Mouse (Mus musculus) neural tube, embryonic 14.5 days (tissue): ENCODE data around the gene Bglap2. TPM values are rescaled to one million over a fixed set of nuclear protein-coding genes. Genes with fewer than 3 reads are reported as not detected.

Experiments used
- ATAC-seq: fragments of 200-750 bp; cut with Nextera tagmentation; 2 replicates; pipeline ENCODE4 v1.8.0; 2017; ENCODE audit warnings: low read depth, mild to moderate bottlenecking, moderate TSS enrichment, moderate library complexity
- H3K27ac ChIP-seq: fragments of 300-500 bp; sonication (generic); 2 replicates; pipeline ENCODE4 v1.5.1; 2014; ENCODE audit warnings: low read depth, mild to moderate bottlenecking, control low read depth, low read length, moderate library complexity, mixed read lengths
- H3K27me3 ChIP-seq: fragments of 300-500 bp; sonication (generic); 2 replicates; pipeline ENCODE4 v1.6.1; 2014; ENCODE audit warnings: low read length; ENCODE audit not compliant: control insufficient read depth, insufficient read depth
- H3K36me3 ChIP-seq: fragments of 300-500 bp; sonication (generic); 2 replicates; pipeline ENCODE4 v1.6.1; 2014; ENCODE audit warnings: low read length, mixed read lengths; ENCODE audit not compliant: control insufficient read depth, insufficient read depth
- H3K4me1 ChIP-seq: fragments of 300-500 bp; sonication (generic); 2 replicates; pipeline ENCODE4 v1.6.1; 2014; ENCODE audit warnings: low read length; ENCODE audit not compliant: control insufficient read depth, insufficient read depth
- H3K4me2 ChIP-seq: fragments of 300-500 bp; sonication (generic); 2 replicates; pipeline ENCODE4 v1.6.1; 2014; ENCODE audit warnings: mild to moderate bottlenecking, low read depth, low read length, control low read depth
- H3K4me3 ChIP-seq: fragments of 300-500 bp; sonication (generic); 2 replicates; pipeline ENCODE4 v1.5.1; 2014; ENCODE audit warnings: low read depth, low read length, control low read depth, mixed read lengths
- H3K9ac ChIP-seq: fragments of 300-500 bp; sonication (generic); replicated peaks from 2 replicates; pipeline ENCODE4 v1.6.1; 2014; ENCODE audit warnings: low read depth, mild to moderate bottlenecking, control low read depth, low read length, mixed read lengths
- H3K9me3 ChIP-seq: fragments of 300-500 bp; sonication (generic); 2 replicates; pipeline ENCODE4 v1.6.1; 2016; ENCODE audit warnings: low read length; ENCODE audit not compliant: control insufficient read depth
- WGBS: fragments of 180-500 bp; shearing (Covaris S2); extraction: QIAGEN DNeasy Blood & Tissue Kit; methylation state at CpG from one replicate; pipeline ENCODE4 v1.1.7; 2014; 5-methylcytosine and 5-hydroxymethylcytosine counted together
- polyA plus RNA-seq: library from polyadenylated mRNA; unstranded; fragments of >200 nt; fragmentation: Nextera tagmentation; extraction: Ambion mirVana; gene quantifications from 2 replicates; pipeline ENCODE4 v1.2.1, GENCODE M21; 2014

Gene Bglap2
- polyA plus RNA-seq, 1 experiment from 2014 or later: not detected

DNA sequence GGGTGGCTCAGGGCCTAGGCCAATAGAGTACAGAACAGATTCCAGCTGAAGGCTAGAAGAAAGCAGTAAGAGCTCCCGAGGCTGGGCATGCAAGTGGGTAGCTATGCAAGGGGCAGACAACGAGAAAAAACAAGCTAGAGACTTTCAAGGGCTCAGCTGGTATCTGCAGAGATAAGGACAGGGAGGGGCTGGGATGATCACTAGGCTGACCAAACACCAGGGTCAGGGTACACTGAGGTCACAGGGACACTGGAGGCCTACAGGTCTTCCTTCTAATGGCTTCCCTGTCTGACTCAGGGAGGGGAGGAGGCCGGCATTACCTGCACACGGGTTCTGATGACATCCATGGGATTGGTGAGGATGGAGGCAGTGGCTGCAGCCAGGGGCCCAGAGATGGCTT is 37.2 kb upstream of the Bglap2 start:
- Histone ChIP-seq H3K4me2 (no peak overlapping the region), H3K4me3 (no peak overlapping the region), H3K4me1 (no peaks in the 10 kb centered on the region), H3K27me3 (no peaks in the 10 kb centered on the region), H3K27ac (no peak overlapping the region), H3K9me3 (no peaks in the 10 kb centered on the region), H3K36me3 (peaks cover 54% of the 10 kb centered on the region), H3K9ac (no peak overlapping the region)
- 92% methylated on average over 4 of the region's 4 CpGs for WGBS
- no peak for ATAC-seq

DNA sequence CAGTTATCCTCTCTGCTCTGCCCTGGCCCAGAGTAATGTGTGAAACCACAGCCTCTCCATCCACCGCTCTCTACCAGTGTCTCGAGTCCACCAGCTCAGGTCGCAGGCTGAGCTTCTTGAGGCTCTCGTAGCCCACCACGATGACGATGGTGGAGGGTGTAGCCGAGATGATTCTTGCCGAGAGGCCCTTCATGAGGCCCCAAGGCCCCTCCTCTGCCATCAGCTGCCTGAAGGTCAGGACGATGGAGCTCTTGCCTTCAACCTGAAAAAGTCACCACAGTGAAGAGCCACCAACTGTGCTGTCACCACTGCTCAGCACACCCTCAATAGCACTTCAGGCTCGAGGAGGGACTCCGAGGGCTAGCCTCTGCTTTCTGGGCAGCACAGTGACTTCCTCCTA is 34.1 kb upstream of the Bglap2 start:
- H3K27ac ChIP-seq: no peak overlapping the region
- H3K4me3 ChIP-seq: no peak overlapping the region
- no peak for ATAC-seq
- no peaks in the 10 kb centered on the region for H3K9me3 ChIP-seq
- no peak overlapping the region for H3K9ac ChIP-seq
- 89% methylated on average over 11 of the region's 11 CpGs for WGBS
- 0 out of 2 replicates have a peak, but pooled peaks cover 2% of the 10 kb centered on the region for H3K4me1 ChIP-seq
- peaks cover 32% of the 10 kb centered on the region for H3K36me3 ChIP-seq
- no peaks in the 10 kb centered on the region for H3K27me3 ChIP-seq
- no peak overlapping the region for H3K4me2 ChIP-seq

DNA sequence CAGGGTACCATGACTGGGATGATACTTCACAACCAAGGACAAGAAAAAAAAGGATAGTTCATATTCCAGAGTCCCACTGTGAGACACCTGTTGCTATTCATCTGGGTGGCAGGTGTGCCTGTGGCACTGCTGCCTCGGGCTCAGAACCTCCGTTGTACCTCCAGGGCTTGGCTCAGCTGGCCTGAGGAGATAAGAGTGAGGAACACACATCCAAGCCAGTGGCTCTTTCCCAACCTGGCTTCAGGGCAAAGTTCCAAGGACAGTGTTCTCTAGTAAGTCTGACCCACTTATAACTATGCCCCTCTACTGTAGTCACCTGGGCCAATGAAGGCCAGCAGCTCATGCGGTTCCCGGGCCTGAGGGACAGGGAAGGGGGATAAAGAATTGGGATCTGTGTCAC is 33.2 kb upstream of the Bglap2 start:
- peaks cover 24% of the 10 kb centered on the region for H3K36me3 ChIP-seq
- no peaks in the 10 kb centered on the region for H3K9me3 ChIP-seq
- no peak overlapping the region for H3K4me3 ChIP-seq
- WGBS: 82% methylated on average over 4 of the region's 4 CpGs
- H3K4me1 ChIP-seq: 0 out of 2 replicates have a peak, but pooled peaks cover 2% of the 10 kb centered on the region
- H3K27ac ChIP-seq: no peak overlapping the region
- no peak overlapping the region for H3K4me2 ChIP-seq
- H3K27me3 ChIP-seq: no peaks in the 10 kb centered on the region
- no peak for ATAC-seq
- no peak overlapping the region for H3K9ac ChIP-seq

DNA sequence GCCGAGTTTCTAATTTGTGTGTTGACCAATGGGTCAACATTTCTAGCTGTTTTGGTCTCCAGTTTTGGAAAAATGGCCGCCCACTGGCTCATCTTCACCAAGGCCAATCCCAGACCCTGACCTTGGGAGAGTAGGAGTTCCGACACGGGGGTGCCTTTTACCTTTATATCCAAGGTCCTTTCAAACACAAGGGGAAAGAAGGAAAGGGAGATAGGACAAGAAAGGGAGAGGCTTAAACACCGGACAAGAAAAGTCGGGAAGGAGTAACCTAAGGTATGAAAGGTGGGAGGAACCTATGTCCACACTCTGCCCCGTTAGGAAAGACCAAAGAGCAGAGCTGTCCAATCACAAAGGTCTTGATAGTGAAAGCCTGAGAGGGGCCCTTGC is 32.1 kb upstream of the Bglap2 start:
- Histone ChIP-seq H3K4me3 (peak overlapping the region; percentile 56), H3K27ac (peak overlapping the region; percentile 84; the same call in 1 of the 2 replicates), H3K9me3 (no peaks in the 10 kb centered on the region), H3K4me1 (0 out of 2 replicates have a peak, but pooled peaks cover 2% of the 10 kb centered on the region), H3K4me2 (peak overlapping the region; percentile 70), H3K9ac (peak overlapping the region; percentile 73; the same call in 1 of the 2 replicates), H3K27me3 (no peaks in the 10 kb centered on the region), H3K36me3 (peaks cover 21% of the 10 kb centered on the region)
- ATAC-seq: no peak; the same call in 1 of the 2 replicates
- WGBS: 27% methylated on average over 7 of the region's 7 CpGs

DNA sequence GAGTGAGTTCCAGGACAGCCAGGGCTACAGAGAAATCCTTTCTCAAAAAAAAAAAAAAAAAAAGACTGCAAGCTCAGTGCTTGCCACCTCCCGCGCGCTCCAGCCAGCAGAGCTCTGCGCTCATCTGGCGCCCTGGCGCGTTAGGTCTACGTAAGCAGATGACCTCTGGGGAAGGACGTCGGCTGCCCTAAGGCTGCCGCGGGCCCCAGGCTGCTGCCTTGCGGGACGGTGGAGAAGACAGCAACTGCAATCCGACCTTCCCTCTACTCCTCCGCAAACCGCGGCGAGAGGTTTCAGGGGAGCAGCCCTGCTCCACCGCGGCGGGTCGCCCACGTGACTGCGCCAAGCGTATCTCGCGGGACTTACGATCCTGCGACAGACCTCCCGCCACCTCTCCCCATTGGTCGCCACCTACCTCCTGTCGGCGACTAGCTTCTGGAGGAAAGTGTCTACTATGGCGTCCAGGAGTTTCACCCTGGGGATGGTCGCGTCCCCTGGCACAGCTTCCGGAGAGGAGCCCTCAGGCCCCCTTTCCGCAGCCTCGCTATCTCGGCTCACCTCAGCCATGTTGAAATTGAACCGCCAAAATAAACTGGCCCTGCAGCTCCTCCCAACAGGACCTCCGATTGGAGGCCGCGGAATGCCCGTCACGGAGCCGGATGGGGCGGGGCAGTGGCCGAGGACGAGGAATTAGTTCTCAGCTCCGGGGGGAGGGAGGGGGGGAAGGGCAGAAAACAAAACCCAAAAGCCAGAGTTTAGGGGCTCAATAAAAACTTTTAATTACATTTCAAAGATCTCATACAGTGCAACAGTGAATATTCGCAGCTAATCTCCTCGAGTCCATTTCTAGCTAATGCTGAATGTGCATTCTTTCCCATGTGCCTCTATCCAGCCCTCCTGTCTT is 31.5 kb upstream of the Bglap2 start, which contains the start of gene Pmf1:
Gene Pmf1 (minus strand): TSS at position 591 of the 904 bp plus-strand sequence.
- under 1% methylated on average over 54 of the region's 54 CpGs for WGBS
- Histone ChIP-seq H3K4me2 (peak within 1 kb of the TSS; percentile 70), H3K27ac (peak within 1 kb of the TSS; percentile 84), H3K4me1 (0 out of 2 replicates have a peak, but pooled peaks cover 2% of the 10 kb centered on the region), H3K9ac (peak within 1 kb of the TSS; percentile 73), H3K27me3 (no peaks in the 10 kb centered on the region), H3K9me3 (no peaks in the 10 kb centered on the region), H3K36me3 (peaks cover 21% of the 10 kb centered on the region), H3K4me3 (peak within 1 kb of the TSS; percentile 56)
- ATAC-seq: peak; percentile 91

DNA sequence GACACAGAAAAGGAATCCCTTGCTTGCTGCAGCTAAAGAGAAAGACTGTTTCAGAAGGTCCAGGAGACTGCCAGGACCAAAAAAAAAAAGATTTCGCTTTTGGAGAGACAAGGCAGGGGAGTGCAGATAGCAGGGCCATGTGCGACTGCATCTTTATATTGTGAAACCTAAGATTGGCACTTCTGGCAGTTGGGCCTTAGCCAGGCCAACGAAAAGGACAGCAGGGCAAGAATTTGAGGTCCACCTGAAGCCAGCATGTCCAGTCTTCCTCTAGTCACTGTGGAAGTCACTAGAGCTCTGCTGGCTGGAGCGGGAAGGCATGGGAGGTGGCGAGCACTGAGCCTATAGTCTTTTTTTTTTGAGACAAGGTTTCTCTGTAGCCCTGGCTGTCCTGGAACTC is 30.5 kb upstream of the Bglap2 start:
- H3K4me1 ChIP-seq: 0 out of 2 replicates have a peak, but pooled peaks cover 2% of the 10 kb centered on the region
- peaks cover 15% of the 10 kb centered on the region for H3K36me3 ChIP-seq
- peak overlapping the region; percentile 70; the same call in 1 of the 2 replicates for H3K4me2 ChIP-seq
- H3K9me3 ChIP-seq: no peaks in the 10 kb centered on the region
- H3K27ac ChIP-seq: no peak overlapping the region
- ATAC-seq: no peak
- H3K27me3 ChIP-seq: no peaks in the 10 kb centered on the region
- H3K4me3 ChIP-seq: no peak overlapping the region
- no peak overlapping the region for H3K9ac ChIP-seq
- WGBS: 78% methylated on average over 5 of the region's 5 CpGs

DNA sequence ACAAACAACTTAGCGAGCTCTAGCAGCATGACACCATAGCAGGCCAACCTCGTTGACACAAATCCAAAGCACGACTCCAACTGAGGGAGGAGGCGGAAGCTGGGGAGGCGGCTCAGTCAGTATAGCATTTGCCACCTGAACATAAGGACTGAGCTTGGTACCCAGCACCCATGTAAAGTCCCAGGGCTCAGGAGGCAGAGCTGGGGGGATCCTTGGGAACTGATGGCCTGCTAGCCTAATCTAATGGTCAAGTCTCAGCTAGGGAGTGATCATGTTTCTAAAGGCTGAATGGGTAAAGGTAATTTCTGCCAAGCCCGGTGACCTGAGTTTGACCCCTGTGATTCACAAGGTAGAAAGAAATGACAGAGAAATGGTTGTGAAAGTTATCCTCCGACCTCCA is 29.0 kb upstream of the Bglap2 start:
- no peaks in the 10 kb centered on the region for H3K9me3 ChIP-seq

DNA sequence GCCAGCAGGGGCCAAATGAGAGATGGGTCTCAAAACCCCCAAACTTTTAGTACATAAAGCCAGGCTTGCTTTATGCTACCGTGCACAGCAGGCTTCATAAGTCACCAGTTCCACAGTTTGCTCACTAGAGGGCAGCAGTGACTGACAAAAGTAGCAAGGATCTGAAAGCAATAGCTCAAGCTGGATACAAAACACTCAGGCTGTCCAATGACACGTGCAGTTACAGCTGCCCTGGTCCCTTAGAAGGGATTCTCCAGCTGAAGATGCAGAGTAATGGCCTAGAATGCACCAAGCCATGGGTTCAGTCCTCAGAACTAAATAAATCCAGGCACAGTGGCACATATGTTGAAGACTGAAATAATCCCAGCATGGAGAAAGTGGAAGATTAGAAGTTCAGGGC is 28.6 kb upstream of the Bglap2 start:
- Histone ChIP-seq H3K9ac (no peak overlapping the region), H3K9me3 (no peaks in the 10 kb centered on the region), H3K36me3 (peaks cover 4% of the 10 kb centered on the region; the same call in 1 of the 2 replicates), H3K4me3 (no peak overlapping the region), H3K4me2 (no peak overlapping the region), H3K27me3 (no peaks in the 10 kb centered on the region), H3K27ac (no peak overlapping the region), H3K4me1 (0 out of 2 replicates have a peak, but pooled peaks cover 2% of the 10 kb centered on the region)
- ATAC-seq: no peak; the same call in 1 of the 2 replicates
- 1% methylated on average over 2 of the region's 2 CpGs for WGBS

More for the DNA sequence above, 29.0 kb upstream of the Bglap2 start:
- Histone ChIP-seq H3K9ac (no peak overlapping the region), H3K27ac (no peak overlapping the region), H3K4me2 (no peak overlapping the region), H3K4me1 (0 out of 2 replicates have a peak, but pooled peaks cover 2% of the 10 kb centered on the region), H3K27me3 (no peaks in the 10 kb centered on the region), H3K36me3 (peaks cover 9% of the 10 kb centered on the region), H3K4me3 (no peak overlapping the region)
- no peak for ATAC-seq
- WGBS: 64% methylated on average over 7 of the region's 7 CpGs
